Mouse (Mus musculus): ENCODE data around the gene Svs6.

- no peak for TF ChIP-seq CTCF (IDR thresholded peaks at IDR 0.05; ENCODE audit: low read depth)
- no peak for TF ChIP-seq EP300 (optimal IDR thresholded peaks at IDR 0.05)
Observed at GRCm38 (mm10) chr2:164359668-164360067, 43.1 kb downstream of the Svs6 start.
